Mouse (Mus musculus): ENCODE measurements at regions not wholly inside any gene's neighbourhood (a gene's known extent, or its start where the extent isn't known, plus 50 kb on each side); places are given as distances from the start of the nearest gene placed in this dataset.
"Not testable (repeated sequence)": the region's sequence is repeated elsewhere in the genome, so short reads cannot be mapped to it uniquely, and the experiment has no call there.

GRCm38 (mm10) chr3:5806947-5807575 lies 56.5 kb downstream of the Gm8797 start:
- in situ Hi-C loops (cut with MboI, MseI), result no loop called here

- in situ Hi-C loops (cut with MboI, MseI), result no loop called here
These were observed 60.5 kb downstream of the Gm8797 start for GRCm38 (mm10) chr3:5811071-5811590.

- in situ Hi-C loops (cut with MboI, MseI), result not testable (repeated sequence)
These were observed 69.6 kb downstream of the Gm8797 start for GRCm38 (mm10) chr3:5820243-5820642.

- in situ Hi-C loops (cut with MboI, MseI), result not testable (repeated sequence)
These were observed 109.6 kb downstream of the Gm8797 start for GRCm38 (mm10) chr3:5860237-5860636.

GRCm38 (mm10) chr3:5870407-5870806 lies 119.8 kb downstream of the Gm8797 start:
- in situ Hi-C loops (cut with MboI, MseI), result no loop called here

- in situ Hi-C loops (cut with MboI, MseI), result no loop called here
These were observed 128.5 kb downstream of the Gm8797 start for GRCm38 (mm10) chr3:5879113-5879512.

GRCm38 (mm10) chr3:5917536-5917935 lies 166.9 kb downstream of the Gm8797 start:
- in situ Hi-C loops (cut with MboI, MseI), result no loop called here

- in situ Hi-C loops (cut with MboI, MseI), result not testable (repeated sequence)
These were observed 199.6 kb downstream of the Gm8797 start for GRCm38 (mm10) chr3:5950243-5950642.

- in situ Hi-C loops (cut with MboI, MseI), result not testable (repeated sequence)
These were observed 238.5 kb downstream of the Gm8797 start for GRCm38 (mm10) chr3:5989011-5989645.

GRCm38 (mm10) chr3:6004423-6004822 lies 253.8 kb downstream of the Gm8797 start:
- in situ Hi-C loops (cut with MboI, MseI), result no loop called here

- in situ Hi-C loops (cut with MboI, MseI), result no loop called here
These were observed 268.1 kb downstream of the Gm8797 start for GRCm38 (mm10) chr3:6018749-6019148.

- in situ Hi-C loops (cut with MboI, MseI), result not testable (repeated sequence)
These were observed 290.7 kb downstream of the Gm8797 start for GRCm38 (mm10) chr3:6041325-6041724.

- in situ Hi-C loops (cut with MboI, MseI), result no loop called here
These were observed 299.0 kb downstream of the Gm8797 start for GRCm38 (mm10) chr3:6049472-6050045.

GRCm38 (mm10) chr3:6051901-6052300 lies 301.3 kb downstream of the Gm8797 start:
- in situ Hi-C loops (cut with MboI, MseI), result no loop called here

- in situ Hi-C loops (cut with MboI, MseI), result no loop called here
These were observed 333.2 kb downstream of the Gm8797 start for GRCm38 (mm10) chr3:6083855-6084254.

- in situ Hi-C loops (cut with MboI, MseI), result no loop called here
These were observed 336.7 kb downstream of the Gm8797 start for GRCm38 (mm10) chr3:6087267-6087666.

- in situ Hi-C loops (cut with MboI, MseI), result no loop called here
These were observed 343.3 kb downstream of the Gm8797 start for GRCm38 (mm10) chr3:6093931-6094330.

- in situ Hi-C loops (cut with MboI, MseI), result not testable (repeated sequence)
These were observed 343.8 kb downstream of the Gm8797 start for GRCm38 (mm10) chr3:6094410-6094809.

GRCm38 (mm10) chr3:6100863-6101262 lies 350.3 kb downstream of the Gm8797 start:
- in situ Hi-C loops (cut with MboI, MseI), result no loop called here

- in situ Hi-C loops (cut with MboI, MseI), result no loop called here
These were observed 352.3 kb downstream of the Gm8797 start for GRCm38 (mm10) chr3:6102866-6103265.

- in situ Hi-C loops (cut with MboI, MseI), result no loop called here
These were observed 356.1 kb downstream of the Gm8797 start for GRCm38 (mm10) chr3:6106659-6107058.

GRCm38 (mm10) chr3:6107377-6108155 lies 357.0 kb downstream of the Gm8797 start:
- in situ Hi-C loops (cut with MboI, MseI), result no loop called here

Measured in T-helper 17 cell (primary cell).